Mouse (Mus musculus) adrenal gland, adult 18-20 months (tissue): ENCODE measurements around the gene Gm38392. TPM values are rescaled to one million over a fixed set of nuclear protein-coding genes. Genes with fewer than 3 reads are reported as not detected.
A peak's percentile ranks its signal among the peaks of the same experiment; 100 is the strongest.

ENCODE experiments used
- DNase-seq, 2 experiments: peaks; one replicate each; pipeline ENCODE4 v3.0.0; 2021 to 2022; ENCODE audit warnings: low spot score in 2 of 2
- total RNA-seq, 2 experiments: library from RNA; stranded (reverse); gene quantifications; 1 replicate in 1 of 2; 2 replicates in 1 of 2; pipeline ENCODE4 v1.2.3; 2021

Gene Gm38392
- total RNA-seq, 2 experiments from 2014 or later = 0.58 to 1.0 TPM

DNA sequence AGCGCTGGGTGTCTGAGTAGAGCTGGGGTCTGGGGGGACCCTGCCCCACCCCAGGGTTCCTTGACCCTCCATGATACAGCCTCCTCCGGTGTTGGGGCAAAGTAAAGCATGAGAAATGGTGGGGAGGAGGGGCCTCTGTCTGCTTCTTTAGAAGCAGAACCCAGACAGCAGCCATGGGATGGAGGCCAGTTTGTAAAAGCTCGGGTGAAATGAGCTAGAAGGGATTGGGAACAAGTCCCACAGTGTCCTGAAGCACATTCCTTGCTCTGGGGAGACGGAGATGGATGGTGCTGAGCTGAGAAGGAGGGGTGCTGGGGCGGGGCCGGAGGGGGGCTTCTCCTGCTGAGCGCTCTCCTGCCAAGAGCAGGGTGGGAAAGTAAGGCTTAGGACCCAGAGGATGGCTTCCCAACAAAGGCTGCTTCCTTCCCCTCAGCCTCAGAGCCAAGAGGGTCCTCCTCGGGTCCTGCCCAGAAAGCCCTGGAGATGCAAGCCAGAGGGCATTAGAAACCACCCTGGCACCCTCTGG, 48.1 kb downstream of the Gm38392 start:
- no peak for DNase-seq

DNA sequence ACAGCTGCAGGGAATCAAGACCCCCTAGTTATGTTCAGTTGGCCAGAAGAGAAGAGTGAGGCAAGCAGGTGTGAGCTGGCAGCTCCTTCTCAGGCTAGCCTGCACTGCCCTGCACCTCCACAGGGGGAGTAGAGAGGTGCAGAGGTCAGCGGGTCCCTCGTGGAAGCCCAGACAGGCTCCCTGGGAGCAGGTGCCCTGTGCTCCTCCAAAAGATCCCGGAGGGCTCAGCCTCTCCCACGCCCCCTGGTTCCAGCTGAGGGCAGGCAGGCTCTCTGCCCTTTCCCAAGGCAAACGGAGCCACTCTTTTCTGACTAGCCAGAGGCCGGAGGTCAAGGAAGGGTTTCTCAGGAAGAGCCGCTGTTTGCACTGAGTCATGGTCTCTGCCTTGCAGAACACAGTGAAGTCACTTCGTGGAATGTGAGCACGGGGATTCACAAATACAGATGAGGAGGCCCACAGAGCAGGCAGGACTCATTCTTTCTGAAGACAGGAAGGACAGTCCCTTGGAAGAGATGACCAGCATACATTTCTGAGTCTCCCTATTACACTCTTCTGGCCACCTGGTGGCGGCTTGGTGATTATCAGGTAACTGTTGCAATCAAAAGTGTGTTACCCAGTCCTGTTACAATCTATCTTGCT, 49.3 kb downstream of the Gm38392 start:
- DNase-seq = peak in 1 of 2 experiments; percentile 18

DNA sequence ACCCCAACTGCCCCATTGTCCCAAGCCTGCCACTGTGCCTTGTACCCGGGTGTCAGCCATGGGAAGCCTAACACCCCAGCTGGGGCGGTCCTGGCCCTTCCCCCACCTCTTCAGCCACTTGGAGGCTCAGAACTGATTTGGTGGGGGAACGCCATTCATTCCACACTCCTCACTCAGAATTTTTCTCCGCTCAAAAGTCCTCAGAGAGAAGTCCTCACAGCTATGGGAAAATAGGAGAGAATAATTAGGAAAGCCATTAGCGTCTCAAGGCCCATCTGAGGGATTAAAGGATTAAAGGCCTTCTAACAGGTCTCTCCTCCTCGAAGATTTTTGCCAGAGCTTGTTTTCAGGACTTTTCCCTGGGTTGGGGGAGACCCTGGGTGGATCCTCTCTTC, 49.9 kb downstream of the Gm38392 start:
- DNase-seq = no peak

DNA sequence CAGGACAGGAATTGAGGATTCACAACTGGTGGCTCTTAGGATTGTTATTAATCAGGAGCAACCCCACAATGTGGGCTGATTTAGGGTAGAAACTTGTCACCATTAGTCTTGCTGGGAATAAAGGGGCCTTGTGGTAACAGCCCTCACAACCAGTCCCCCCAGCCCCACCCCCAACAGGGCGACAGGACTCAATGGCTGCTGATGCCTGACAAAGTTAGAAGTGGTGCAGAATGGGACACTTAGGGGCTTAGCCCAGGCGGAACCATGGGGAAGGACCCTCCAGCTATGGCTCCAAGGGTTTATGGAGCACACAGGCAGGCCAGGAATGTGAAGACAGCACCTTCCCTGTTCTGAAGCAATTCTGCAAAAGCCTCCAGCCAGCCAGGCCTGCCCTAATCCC, 51.4 kb downstream of the Gm38392 start:
- DNase-seq = no peak

DNA sequence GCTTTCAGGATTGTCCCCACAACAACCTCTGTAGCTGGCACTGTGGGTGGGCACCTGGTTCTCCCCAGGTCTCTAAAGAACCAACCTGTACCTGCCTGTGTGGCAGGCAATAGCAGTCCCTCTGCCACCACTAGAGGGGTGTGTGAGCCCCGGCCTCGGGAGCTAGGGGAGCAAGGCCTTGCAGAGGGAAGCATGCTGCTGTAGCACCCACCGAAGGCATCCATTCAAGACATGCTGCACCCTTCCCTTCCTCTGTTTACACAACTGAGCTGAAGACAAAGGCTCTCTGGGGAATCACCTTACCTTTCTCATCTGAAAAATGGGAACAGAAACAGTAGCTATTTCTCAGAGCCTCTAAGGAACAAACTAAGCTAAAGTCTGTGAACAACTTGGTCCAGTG, 51.8 kb downstream of the Gm38392 start:
- DNase-seq = no peak

DNA sequence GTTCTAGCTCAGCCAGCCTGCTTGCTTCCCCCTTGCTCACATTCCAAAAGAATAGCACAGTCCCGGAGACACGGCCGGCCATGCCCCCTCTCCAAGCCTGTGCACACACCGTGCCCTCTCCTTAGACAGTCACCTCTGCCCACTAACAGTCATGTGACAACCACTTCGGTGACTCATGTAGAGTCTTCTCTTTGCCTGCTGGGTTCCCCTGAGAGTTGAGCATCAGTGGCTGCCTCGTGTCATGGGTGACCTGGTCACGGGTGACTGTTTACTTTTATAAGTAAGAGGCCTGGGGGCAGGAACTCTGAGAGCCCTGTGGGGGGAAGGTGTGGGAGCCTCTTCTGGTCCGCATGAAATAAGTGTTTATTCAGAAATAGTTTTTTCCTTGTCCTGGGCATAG, 53.0 kb downstream of the Gm38392 start:
- no peak for DNase-seq

DNA sequence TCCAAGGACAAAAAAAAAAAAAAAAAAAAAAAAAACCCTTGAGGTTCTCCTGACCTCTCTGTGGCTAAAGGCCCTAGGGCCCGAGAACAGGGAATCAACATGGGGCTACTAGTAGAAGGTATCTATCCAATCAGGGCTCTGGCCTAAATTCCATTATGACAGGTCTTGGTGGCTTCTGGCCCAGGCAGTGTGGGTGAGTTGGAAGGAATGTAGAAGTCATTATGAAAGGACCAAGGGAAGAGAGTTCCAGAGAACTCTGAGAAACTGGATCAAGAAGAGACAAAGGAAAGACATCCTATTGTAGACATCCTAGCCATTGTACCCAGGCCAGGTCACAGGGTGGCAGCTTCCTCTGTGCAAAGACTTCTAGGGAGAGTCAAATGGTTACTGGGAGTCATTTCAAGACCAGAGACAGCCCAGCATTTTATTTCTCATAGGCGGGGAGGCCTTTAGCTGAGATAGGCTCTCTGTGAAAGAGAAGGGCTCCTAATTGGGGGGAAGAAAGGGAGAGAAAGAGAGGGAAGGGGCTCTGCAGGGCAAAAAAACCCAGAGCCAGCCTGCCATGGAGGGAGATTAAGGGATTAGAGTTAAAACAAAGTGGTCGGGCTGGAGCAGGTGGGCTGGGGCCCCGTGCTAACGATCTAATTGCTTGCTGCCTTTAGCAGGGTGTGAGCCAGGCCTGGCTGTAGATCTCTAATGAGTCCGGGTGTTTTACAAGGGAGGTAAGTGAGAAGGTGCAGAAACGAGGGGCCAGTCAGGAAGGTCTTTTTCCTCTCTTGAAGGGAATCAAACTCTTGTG, 54.0 kb downstream of the Gm38392 start:
- DNase-seq = no peak

DNA sequence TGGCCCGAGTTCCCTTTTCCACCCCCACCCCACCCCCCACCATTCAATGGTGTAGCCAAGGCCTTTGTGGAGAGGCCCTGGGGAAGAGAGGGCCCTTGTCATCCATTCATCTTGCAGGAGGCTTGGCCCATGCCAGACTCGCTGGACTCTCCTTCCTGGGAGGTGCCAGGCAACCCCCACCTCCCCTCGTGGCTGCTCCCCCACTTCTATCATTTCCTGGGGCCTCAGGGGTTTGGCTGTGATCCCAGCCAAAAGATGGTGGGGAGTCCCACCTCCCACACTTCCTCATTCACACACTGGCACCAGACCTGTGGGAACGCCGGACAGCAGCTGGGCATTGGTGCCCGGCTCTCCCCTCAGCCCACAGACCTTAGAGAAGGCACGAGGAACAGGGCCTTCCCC, 54.7 kb downstream of the Gm38392 start:
- DNase-seq = no peak

DNA sequence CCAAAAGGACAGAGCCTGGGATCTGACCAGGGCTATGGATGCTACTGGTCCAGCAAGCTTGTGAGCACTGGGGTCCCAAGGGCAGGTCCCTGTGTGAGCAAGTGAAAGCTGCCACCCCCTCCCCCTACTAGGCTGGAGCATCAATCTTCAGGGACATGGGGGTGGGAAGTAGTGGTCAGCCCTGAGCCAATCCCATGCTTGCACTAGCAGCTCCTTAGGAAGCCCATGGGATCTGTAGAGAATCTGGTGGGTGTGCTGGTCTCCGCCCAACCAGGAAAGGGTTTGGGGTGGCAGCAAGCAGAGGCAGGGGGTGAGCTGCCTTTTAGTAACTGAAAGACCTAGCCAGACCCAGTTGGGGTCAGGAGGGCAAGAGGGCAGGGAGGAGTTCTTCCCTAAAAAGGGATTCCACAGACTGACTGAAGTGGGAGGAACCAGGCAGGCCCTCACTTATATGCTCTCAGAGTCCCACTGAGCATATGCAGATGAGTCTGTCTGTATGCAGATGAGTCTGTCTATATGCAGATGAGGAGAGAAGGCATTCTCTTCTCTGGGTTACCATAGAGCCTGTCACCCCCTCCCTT, 55.9 kb downstream of the Gm38392 start:
- DNase-seq = no peak

DNA sequence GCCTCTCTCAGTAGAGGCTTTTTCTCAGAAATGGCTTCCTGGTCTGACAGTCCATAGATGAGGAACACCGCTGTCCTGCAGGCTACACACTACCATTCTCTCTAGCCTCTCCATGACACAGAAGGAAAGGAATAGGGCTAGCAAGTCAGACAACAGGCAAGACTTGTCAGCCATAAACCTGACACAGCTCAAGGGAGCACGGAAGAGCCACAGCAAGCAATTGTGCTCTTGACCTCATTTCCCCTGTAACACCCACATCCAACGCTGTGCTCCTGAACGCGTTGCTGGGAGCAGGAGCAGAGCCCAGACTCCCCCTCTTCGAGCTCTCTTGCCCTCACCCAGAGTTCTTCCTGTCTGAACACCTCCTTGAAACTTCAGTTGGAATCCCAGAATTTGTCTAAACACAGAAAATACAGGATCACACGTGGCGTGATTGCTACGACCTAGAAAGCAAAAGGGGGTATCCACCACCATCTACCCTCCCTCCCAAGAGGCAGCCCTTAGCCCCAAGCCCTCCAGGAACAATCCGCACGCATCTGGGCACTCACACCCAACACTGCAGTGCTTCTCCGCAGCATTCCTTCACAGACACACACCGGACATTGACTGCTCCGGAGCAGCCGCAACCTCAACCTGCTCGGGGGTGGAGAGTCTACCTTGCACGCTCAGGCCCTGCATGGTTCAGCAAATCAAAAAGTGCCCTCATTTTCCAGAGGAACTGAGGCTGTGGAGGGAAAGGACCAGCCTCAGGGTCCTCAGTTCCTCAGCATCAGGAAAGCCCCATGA, 56.6 kb downstream of the Gm38392 start:
- DNase-seq = no peak

DNA sequence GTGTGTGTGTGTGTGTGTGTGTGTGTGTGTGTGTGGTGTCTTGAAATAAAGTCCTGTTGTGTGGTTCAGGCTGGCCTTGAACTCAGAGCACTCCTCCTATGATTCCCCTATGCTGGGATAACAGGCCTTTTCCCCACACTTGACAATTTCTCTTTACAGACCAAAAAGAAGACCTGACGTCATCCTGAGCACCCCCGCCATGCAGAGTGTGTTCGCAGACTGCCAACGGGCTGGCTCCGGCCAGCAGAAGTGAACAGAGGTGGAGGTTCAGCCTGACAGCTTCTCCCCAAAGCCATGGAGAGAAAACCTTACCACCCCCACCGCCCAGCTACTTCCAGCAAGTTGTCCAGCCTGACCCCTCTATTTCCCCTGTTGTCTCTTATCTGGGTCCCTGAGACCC, 57.5 kb downstream of the Gm38392 start:
- DNase-seq = no peak

DNA sequence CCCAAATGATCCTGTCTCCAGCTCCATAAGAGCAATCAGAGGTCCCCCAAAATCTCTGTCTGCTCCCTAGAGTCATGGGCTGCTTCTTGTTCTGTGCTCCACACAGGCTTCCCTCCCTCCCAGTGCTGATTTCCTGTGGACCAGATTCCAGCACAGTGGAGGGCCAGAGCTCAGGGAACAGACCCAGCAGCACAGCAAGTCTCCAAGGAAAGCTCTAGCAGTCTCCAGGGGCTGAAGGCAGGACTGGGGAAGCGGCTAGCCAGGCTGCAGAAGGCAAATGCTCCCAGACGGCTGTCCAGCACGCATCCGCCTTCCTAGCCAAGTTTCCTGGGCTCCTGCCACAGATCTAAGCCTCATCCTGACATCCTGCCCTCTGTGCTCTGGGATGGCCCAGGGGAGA, 58.1 kb downstream of the Gm38392 start:
- DNase-seq = no peak

DNA sequence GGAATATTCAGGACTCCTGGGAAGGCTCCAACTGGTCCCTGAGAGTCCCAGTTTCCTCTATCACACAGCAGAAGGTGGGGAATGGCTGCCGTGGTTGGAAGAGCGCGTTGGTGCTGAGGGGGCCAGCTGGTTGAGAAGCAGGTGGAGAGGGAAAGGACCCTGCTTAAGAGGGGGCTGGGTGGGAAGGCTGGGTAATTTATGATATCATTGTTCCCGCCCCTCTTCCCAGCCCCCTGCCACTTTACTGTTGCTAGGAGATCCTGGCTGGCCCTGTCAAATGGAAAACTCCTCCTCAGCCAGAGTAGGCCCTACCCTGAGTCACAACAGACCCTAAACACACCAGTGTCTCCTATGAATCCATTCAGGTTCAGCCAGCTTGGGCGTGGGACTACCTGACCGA, 59.0 kb downstream of the Gm38392 start:
- no peak for DNase-seq

DNA sequence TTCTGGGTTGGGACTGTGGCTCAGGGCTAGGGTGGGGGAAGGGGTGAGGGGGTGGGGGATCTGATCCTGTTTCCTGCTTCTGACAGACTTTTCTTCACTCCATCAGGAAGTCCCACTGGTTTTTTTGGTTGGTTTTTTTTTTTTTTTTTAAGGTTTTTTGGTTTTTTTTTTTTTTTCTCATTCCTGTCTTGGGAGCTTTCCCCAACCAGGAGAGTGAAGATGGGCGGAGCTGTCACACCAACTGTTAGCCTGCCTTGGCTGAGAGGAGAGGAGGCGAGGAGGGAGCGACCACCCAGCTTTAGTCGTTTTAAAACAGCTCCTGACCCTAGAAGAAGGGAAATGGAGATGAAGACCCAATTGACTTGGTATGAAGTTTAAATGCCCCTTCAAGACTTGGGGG, 59.8 kb downstream of the Gm38392 start:
- DNase-seq = no peak

DNA sequence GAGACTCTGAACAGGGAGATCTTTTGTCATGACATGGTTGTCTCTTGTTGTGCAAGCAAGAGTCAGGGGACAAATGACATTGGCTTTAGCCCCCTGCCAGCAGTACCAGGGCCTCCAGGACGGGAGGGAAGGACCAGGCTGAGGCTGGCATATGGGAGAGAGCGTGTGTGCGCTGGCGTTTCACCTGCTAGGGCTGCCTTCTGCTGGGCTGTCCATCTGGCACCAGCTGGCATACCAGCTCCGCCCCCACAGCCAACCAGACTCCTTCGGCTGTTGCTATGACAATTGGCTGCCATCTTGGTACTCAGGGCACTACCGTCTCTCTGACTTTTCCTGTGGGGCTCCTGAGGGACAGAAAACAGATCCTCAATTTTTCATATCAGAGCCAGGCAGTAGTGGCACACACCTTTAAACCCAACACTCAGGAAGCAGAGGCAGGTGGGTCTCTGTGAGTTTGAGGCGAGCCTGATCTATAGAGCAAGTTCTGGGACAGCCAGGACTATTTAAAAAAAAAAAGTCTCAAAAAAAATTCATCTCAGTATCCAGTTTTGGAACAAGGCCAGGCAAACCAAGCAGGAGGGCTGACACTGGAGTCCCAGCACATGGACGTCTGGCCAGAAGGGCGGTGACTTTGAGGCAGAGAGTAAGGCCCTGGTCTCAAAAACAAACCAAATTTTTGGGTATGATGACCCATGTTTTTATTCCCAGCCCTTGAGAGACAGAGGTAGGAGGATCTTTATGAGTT, 60.7 kb downstream of the Gm38392 start:
- no peak for DNase-seq

DNA sequence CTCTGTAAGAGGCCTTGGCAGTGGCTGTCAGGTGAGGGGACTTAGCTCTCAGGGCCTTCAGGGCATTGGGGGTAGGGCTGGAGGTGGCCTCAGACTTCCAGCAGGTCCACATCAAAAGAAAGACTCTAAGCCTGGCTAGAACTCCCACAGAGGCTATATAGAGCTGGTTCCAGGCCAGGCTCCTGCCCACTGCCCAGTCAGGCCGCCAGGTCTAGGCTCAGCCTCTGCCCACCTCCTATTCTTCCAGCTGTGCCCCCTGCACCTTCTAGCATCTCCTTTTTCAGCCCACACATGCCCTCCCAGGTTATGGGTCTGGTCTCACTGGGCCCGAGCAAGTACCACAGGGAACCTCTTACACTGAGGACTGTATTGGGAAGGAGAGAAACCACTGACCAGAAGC, 62.1 kb downstream of the Gm38392 start:
- no peak for DNase-seq

DNA sequence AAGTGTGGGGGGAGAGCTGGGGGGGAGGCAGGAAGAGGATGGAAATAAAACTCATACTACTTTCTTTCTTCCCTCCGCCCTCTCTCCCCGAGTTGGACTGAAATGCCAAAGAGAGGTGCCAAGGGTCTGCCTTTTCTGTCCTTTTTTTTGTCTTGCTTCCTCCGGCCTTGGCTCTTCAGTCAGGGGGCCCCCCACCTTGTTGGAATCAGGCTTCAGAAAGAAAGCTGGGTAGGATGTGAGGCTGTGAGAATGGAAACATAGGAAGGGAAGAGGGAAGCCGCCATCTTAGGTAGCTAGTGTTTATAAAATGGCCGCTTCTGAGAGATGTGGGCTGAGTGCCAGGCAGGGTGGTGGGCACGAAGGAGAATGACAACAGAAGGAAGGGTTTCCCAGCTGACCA, 64.6 kb downstream of the Gm38392 start:
- DNase-seq = no peak

DNA sequence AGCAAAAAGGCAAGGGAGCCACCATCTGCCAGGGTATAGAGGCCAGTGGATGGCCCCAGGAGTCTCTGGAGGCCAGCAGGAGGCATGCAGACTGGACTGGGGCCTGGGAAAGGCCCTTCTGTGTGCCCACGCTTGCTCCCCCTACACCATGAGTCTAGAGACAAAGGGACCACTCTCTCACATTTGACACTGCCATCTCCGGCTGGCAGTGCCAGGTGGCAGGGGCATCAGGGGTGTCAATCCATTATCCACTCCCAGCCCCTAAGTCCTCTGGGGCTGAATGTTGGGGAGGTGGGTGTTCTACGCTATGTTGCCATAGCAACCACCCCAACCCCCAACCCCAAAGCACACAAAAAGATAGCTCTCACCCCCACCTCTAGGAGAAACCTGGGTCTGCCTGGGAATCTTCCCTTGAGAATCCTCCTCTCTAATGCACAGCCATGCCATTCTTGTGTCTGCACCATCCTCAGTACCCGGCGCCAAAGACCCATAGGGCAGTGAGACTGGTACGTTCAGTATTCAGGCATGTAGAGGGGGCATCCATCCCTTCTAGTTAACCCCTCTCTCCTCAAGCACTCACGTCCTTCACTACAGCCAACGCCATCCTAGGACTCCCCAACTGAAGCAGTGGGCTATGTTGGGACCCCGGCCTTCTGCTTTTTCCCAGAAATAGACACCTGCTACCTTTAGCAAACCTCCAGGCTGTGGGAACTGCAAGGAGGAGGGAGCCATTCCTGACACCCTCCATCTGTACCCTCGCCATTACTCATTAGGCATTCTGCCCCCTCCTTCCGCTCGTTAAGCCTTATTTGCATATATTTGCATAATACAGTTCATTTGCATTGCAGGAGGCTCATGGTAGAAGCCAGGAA, 65.3 kb downstream of the Gm38392 start:
- DNase-seq = no peak

DNA sequence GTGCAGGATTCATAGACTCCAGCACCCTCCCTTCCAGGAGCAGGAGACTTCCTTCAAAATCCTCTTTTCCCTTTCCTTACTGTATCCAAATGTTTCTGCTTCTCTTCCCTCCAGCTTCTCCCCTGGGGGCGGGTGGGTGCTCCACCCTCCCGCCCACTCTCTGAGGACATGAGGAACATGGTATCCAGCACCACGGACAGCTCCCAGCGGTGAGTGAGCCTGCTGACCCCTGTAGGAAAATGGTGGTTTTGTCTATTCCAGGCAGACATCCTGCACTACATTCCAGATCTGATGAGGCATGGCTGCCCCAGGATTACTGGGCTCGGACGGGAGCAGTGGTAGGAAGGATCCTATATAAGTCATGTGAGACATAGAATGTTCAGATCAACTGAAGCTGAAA, 66.2 kb downstream of the Gm38392 start:
- peak; percentile 72 to 74 for DNase-seq

DNA sequence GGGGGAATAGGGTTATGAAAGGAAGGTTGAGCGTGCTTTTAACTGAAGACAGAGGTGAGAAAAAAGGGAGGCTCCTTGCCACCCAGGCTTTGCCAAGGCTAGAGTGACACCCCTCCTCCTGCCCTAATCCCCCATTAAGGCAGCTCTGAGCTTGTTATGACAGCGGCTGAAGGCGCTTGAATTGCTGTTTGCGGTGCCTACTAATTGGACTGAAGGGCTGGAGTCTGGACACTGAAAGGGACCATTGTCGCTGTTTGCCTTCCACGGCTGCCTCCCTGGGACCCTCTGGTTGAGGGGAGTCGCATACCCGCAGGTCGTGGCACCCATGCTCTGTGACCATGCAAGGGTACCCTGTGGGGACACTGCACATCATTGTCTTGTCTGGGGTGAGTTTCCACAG, 67.1 kb downstream of the Gm38392 start:
- no peak for DNase-seq
